Mouse (Mus musculus) kidney, postnatal 4 days (tissue): Measurements from ENCODE around the gene Kdsr.
A peak's percentile ranks its signal among the peaks of the same experiment; 100 is the strongest.

Source experiments
- DNase-seq, 2 experiments: peaks; one replicate each; pipeline ENCODE4 v3.0.0; 2021; ENCODE audit warnings: mixed read lengths in 2 of 2

Gene Kdsr

DNA sequence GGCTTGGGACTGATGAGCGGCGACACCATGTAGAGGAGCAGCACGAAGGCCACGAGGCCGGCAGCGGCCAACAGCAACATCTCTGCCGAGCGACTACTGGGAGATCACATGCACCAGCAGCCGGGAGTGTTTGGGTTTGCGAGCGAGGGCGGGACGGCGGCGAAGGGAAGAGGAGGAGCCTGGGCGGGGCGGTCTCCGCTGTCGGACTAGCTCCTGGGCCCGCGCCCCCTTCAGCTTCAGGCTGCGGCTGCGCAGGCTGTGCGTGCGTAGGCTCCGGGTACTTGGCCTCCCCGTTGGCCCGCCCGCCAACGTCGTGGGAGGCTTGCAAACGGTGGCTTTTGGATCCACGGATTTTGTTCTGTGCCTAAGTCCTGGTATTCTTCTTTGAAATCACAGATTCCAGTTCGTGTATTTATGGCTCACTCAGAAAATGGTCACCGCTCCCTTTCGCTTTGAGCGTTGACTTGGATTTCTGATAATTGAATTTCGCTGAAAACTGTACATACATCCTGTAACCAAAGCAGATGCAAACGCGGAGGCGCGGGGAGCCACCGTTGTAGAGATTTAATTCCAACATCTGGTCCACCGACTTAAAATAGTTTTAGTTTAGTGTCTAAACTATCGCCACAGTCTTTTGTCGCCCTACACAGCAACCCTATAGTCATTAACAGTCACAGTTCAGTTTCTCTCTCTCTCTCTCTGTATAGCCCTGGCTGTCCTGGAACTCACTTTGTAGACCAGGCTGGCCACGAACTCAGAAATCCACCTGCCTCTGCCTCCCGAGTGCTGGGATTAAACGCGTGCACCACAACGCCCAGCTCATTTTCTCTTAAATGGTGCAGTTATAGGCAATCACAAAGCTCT lies at the start of gene Kdsr:
Kdsr (minus strand) TSS at position 156 of the 864 bp plus-strand sequence.
- peak; percentile 97 to 99 for DNase-seq

DNA sequence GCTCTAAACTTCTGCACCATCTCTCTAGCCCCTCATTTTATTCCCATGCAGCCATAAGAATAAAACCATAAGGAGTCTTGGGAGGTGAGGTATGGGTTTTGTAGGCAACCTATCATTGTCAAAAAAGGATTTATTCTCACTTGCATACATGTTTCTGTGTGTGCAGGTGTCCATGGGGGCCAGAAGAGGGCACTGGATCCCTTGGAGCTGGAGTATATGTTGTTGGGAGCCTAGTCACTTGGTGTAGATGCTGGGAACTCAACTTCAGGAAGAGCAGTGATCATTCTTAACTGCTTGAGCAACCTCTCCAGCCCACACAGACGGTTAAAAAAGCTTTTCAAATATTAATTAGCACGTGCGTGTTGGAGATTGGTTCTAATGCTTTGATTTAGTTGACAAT lies 40.4 kb upstream of the Kdsr start:
- DNase-seq: no peak

DNA sequence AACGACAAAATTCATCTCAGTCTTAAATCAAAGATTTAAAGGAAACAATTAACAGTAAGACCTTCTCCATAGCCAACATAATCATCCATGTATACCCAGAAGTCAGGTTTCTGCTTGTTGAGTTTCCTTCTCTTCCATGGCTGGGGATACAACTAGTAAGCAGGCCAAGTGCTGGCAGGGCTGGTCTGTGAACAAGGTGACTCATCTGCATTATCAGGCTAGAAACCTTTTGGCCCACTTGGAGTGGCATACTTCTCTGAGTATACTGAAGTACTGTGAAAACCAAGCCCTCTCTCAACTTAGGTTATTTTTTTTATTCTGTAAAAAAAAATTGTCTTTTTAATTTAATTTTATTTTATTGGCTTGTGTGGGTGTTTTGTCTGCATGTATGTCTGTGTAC lies 39.9 kb upstream of the Kdsr start:
- no peak for DNase-seq

- DNase-seq: no peak
Observed at GRCm38 (mm10) chr1:106796987-106797779, 37.7 kb upstream of the Kdsr start.

GRCm38 (mm10) chr1:106796542-106796924 lies 37.0 kb upstream of the Kdsr start, which contains the start of gene Vps4b:
Gene Vps4b, minus strand, starts transcription at chr1:106796728.
- DNase-seq: peak; percentile 93 to 95

DNA sequence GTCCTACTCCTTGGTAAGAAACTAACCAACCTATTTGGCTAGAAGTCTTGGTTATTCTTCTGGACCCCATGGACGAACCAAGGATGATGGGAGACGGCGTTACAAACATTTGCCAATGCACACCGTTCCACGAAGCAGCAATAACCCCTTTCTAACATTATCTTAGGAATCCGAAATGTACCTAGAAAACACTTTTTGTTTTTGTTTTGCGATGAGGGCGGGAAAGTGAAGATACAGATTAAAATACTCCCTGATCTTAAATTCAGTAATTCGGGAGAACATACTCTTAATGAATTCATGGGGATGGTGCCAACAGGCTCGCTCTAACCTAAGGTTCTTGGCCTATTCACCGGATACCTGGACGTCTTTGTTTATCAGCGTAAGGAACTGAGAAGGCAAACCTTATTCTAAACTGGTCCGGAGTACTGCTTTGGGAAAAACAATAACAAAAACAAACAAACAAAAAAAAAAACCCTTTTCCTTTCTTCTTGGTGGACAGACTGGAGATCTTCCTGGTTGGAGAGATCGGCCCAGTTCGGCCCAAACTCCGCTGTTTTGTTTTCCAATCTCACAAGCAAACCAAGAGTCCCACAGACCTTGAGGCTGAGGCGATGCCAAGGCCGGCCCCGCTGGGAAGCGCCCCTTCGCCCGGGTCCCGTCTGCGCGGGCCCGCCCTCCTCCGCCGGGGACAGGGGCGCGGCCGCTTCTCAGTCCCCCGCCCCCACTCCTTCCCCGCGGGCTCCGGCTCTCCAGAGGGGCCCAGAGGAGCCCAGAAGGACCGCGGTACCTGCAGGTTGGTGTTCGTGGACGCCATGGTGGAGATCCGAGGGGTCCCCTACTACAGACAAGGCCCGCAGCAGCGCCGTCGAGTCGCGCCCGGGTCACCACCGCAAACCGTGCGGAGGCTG lies 36.4 kb upstream of the Kdsr start:
- DNase-seq: peak; percentile 69 to 80

- no peak for DNase-seq
Observed at GRCm38 (mm10) chr1:106774896-106775295, 15.4 kb upstream of the Kdsr start.

- no peak for DNase-seq
Observed at GRCm38 (mm10) chr1:106774092-106774491, 14.6 kb upstream of the Kdsr start.

DNA sequence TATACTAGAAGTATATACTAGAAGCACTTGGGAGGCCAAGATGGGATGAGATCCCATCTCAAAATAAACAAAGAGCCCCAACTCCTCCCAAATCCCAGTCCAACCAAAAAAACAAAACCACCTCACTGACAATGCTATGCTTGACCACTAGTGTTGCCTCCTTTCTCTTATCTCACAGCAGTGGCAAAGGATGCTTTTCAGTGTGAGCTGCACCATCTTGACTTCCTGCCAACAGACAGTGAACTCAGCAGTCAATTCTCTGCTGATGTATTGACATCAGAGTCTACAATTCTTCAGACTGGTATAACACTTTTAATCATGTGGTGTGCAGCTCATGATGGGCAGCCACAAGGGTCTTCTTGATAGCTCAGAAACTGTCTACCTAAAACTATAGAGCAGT lies 9.2 kb upstream of the Kdsr start:
- no peak for DNase-seq

- no peak for DNase-seq
Observed at GRCm38 (mm10) chr1:106765771-106766170, 6.2 kb upstream of the Kdsr start.

DNA sequence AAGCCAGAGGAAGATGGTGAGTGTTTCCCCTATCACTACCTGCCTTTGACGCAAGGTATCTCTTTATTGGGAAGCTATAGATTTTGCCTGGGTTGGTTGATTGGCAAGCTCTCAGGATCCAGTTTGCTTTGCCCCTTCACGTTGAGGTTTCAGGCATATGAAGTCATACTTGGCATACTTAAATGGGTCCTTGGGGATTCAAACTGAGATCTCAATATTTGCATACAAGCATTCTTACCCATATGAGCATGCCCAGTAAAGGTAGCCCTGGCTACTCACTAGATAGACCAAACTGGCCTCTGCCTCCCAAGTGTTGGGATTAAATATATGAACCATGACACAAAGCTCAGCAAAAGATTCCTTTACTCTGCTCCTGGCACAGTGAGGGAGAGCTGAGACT lies 5.3 kb upstream of the Kdsr start:
- no peak for DNase-seq

DNA sequence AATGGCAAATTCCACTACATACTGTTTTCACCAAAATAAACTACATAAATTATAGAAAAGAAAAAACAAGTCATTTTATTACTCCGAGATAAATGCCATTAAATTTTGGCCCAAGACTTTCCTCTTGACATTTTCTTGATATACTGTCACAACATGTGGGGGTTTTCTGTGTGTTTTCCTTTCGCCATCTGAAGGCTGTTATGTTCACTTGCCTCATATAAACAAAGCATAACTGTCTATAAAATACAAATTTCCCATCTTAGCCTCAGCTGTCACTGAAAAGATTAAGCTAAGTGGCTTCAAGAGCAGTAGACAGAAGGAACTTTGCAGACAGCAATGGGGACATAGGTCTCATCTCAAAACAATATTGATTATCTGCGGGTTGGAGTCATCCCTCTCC lies 4.8 kb upstream of the Kdsr start:
- no peak for DNase-seq

- DNase-seq: no peak
Observed at GRCm38 (mm10) chr1:106760750-106761149, 1.2 kb upstream of the Kdsr start.

GRCm38 (mm10) chr1:106758734-106759571 lies 574 bp downstream of the Kdsr start:
- DNase-seq: peak; percentile 63 to 69

GRCm38 (mm10) chr1:106756633-106757032 lies 2.9 kb downstream of the Kdsr start:
- DNase-seq: peak in 1 of 2 experiments; percentile 25

DNA sequence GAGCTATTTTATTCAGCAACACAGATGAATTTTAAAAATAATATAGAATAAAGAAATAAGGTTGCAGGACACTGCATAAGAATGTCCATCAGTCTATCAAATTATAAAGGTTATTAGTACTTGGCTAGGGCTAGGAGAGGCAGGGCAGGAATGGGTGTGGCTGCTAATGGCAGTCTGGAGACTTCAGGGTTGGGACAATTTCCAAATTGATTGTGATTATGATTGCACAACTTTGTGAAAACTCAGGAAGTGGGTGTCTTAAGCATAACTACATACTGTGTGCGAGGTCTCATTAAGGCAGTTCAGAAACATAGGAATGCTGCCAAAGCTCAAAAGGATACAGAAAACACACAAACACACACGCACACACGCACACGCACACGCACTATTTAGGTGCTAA lies 7.5 kb downstream of the Kdsr start:
- DNase-seq: no peak

DNA sequence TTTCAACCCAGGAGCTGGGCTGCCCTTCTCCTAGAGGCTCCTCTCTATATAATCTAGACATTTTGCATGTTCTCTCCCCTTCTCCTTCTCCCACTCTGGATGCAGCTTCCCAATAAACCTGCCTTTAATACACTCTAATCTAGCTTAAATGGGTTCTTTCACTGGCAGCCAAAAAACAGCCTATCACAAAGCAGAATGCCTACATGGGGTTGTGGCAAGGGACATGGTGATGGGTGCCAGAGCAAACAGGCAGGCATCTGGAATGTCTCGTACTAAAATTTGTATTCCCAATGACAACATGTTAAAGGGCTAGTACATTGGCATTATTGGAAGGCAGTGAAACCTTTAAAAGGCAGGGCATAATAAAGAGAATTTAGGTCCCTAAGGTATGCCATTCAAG lies 8.9 kb downstream of the Kdsr start:
- no peak for DNase-seq

- no peak for DNase-seq
Observed at GRCm38 (mm10) chr1:106748555-106749315, 10.8 kb downstream of the Kdsr start.

- DNase-seq: no peak
Observed at GRCm38 (mm10) chr1:106742980-106743379, 16.5 kb downstream of the Kdsr start.

GRCm38 (mm10) chr1:106740735-106741134 lies 18.8 kb downstream of the Kdsr start:
- DNase-seq: no peak

- DNase-seq: no peak
Observed at GRCm38 (mm10) chr1:106739810-106740209, 19.7 kb downstream of the Kdsr start.
